Mouse (Mus musculus) intestine, embryonic 16.5 days (tissue): ENCODE measurements around the gene Lsmem1. TPM values are rescaled to one million over a fixed set of nuclear protein-coding genes. Genes with fewer than 3 reads are reported as not detected.
A peak's percentile ranks its signal among the peaks of the same experiment; 100 is the strongest.

Experiments
- ATAC-seq: fragments of 200-750 bp; cut with Nextera tagmentation; 2 replicates; pipeline ENCODE4 v1.8.0; 2017; ENCODE audit warnings: moderate TSS enrichment, moderate library complexity
- H3K27ac ChIP-seq: fragments of 300-500 bp; sonication (generic); 2 replicates; pipeline ENCODE4 v1.5.1; 2014; ENCODE audit warnings: mild to moderate bottlenecking, low read length
- H3K27me3 ChIP-seq: fragments of 300-500 bp; sonication (generic); replicated peaks from 2 replicates; pipeline ENCODE4 v1.6.1; 2014; ENCODE audit warnings: low read length, control low read depth, mixed read lengths; ENCODE audit not compliant: control insufficient read depth, insufficient read depth
- H3K36me3 ChIP-seq: fragments of 300-500 bp; sonication (generic); 2 replicates; pipeline ENCODE4 v1.6.1; 2014; ENCODE audit warnings: low read length, control low read depth; ENCODE audit not compliant: control insufficient read depth, insufficient read depth
- H3K4me1 ChIP-seq: fragments of 300-500 bp; sonication (generic); 2 replicates; pipeline ENCODE4 v1.6.1; 2014; ENCODE audit warnings: low read length, control low read depth, mixed read lengths; ENCODE audit not compliant: control insufficient read depth, insufficient read depth
- H3K4me2 ChIP-seq: fragments of 300-500 bp; sonication (generic); 2 replicates; pipeline ENCODE4 v1.6.1; 2014; ENCODE audit warnings: low read depth, low read length, control low read depth
- H3K4me3 ChIP-seq: fragments of 300-500 bp; sonication (generic); 2 replicates; pipeline ENCODE4 v1.5.1; 2014; ENCODE audit warnings: mild to moderate bottlenecking, low read length
- H3K9ac ChIP-seq: fragments of 300-500 bp; sonication (generic); 2 replicates; pipeline ENCODE4 v1.6.1; 2014; ENCODE audit warnings: low read depth, low read length
- H3K9me3 ChIP-seq: fragments of 300-500 bp; sonication (generic); 2 replicates; pipeline ENCODE4 v1.6.1; 2016; ENCODE audit warnings: low read length, control low read depth; ENCODE audit not compliant: control insufficient read depth
- WGBS: fragments of 180-500 bp; shearing (Covaris S2); extraction: QIAGEN DNeasy Blood & Tissue Kit; methylation state at CpG from one replicate; pipeline ENCODE4 v1.1.7; 2014; 5-methylcytosine and 5-hydroxymethylcytosine counted together
- polyA plus RNA-seq: library from polyadenylated mRNA; unstranded; fragments of >200 nt; fragmentation: Nextera tagmentation; extraction: Ambion mirVana; gene quantifications from 2 replicates; pipeline ENCODE4 v1.2.1, GENCODE M21; 2015

Gene Lsmem1
- polyA plus RNA-seq, 1 experiment from 2014 or later = not detected

DNA sequence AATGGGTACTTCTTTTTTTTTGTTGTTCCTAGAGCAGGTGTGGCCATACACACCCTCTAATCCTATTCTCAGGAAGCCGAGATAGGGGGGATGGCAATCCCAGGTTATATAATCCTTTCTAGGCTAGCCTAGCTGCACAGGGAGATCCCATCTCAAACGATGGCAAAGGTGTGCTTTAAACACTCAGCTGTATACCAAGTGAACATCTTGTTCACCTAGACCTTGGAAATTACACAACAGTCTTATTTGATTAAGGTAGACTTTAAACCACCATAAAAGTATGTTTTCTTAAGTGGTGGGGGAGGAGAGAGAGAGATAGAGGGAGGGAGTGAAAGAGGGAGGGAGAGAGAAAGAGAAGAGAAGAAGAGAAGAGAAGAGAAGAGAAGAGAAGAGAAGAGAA is 38.5 kb downstream of the Lsmem1 start:
- Histone ChIP-seq H3K4me2 (no peak overlapping the region), H3K27ac (no peak overlapping the region), H3K27me3 (no peaks in the 10 kb centered on the region), H3K4me3 (no peak overlapping the region), H3K36me3 (no peaks in the 10 kb centered on the region), H3K9me3 (no peaks in the 10 kb centered on the region), H3K4me1 (no peaks in the 10 kb centered on the region; the same call in 1 of the 2 replicates), H3K9ac (no peak overlapping the region)
- WGBS = 52% methylated on average over 2 of the region's 2 CpGs
- peak; percentile 76 for ATAC-seq

DNA sequence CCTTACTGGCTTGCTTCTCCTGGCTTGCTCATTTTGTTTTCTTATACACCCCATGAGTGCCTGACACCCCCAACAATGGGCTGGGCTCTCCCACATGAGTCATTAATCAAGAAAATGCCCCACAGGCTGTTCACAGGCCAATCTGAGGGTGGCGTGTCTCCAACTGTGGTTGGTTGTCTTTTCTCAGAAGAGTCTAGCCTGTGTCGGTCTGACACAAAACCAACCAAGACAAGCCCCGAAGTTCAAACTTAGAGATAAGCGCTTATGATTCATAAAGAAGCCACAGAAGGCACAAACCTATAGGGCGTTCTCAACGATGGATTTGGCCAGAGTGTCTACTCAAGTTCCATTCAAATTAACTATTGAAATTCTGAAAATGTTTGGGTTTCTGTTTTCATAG is 45.1 kb downstream of the Lsmem1 start:
- Histone ChIP-seq H3K27me3 (no peaks in the 10 kb centered on the region), H3K4me1 (no peaks in the 10 kb centered on the region; the same call in 1 of the 2 replicates), H3K4me3 (no peak overlapping the region), H3K9ac (no peak overlapping the region), H3K27ac (no peak overlapping the region), H3K36me3 (no peaks in the 10 kb centered on the region), H3K4me2 (no peak overlapping the region), H3K9me3 (no peaks in the 10 kb centered on the region)
- 83% methylated on average over 6 of the region's 6 CpGs for WGBS
- ATAC-seq = no peak

DNA sequence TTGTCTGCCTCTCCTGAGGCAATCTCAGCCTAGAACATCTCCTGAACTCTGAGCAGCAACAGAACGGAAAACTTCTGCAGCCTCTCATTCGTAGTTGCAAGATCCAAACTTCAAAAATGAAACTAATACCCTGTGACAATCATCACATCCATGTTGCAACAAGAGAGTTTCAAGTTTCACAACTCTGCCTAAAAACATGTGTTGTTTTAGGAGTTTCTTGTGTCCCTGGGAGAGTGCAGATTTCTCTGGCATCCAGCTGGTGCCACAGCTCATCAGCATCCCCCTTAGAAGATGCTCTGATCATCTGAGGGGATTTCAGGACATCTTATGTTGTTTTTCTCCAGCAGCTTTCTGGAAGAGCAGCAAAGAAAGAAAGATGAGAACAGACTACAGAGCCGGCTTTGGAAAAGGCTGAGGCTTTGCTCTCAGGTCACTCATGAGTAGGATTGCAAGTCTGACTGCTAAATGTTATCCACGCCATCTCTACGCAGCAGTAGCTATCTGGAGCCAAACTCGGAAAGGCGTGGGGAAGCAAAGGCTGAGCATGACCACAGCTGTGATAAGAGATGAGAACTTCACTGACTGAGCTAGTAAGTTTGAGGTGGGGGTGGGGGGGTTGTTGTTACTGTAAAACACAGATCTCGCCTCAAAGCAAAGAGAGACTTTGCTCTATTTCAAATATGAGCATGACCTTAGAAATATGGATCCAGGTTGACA is 46.8 kb downstream of the Lsmem1 start:
- Histone ChIP-seq H3K36me3 (no peaks in the 10 kb centered on the region), H3K4me1 (no peaks in the 10 kb centered on the region), H3K9me3 (no peaks in the 10 kb centered on the region), H3K9ac (no peak overlapping the region), H3K4me3 (no peak overlapping the region), H3K27ac (no peak overlapping the region), H3K27me3 (no peaks in the 10 kb centered on the region), H3K4me2 (no peak overlapping the region)
- ATAC-seq = no peak
- WGBS = 72% methylated on average over 8 of the region's 8 CpGs

DNA sequence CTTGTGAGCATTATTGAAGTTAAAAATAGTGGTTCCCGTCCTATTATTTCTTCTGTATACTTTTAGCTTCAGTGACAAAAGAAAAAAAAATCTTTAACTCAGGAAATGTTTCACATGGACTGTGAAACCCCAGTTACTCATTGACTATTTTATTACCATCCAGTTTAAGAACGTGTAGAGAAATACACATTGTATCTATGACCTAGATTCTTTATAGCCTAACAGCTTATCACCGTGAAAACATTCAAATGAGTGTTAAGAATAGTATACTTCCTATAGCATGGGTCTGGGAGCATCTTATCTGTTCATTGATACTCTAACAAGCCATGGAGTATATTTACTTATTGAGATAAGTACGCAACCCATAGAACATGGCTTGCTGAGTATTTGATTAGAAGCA is 52.0 kb downstream of the Lsmem1 start:
- no peak overlapping the region for H3K9ac ChIP-seq
- ATAC-seq = peak; percentile 96
- H3K9me3 ChIP-seq = no peaks in the 10 kb centered on the region
- H3K4me3 ChIP-seq = no peak overlapping the region
- H3K4me1 ChIP-seq = no peaks in the 10 kb centered on the region
- no peak overlapping the region for H3K4me2 ChIP-seq
- no peaks in the 10 kb centered on the region for H3K36me3 ChIP-seq
- H3K27me3 ChIP-seq = no peaks in the 10 kb centered on the region
- H3K27ac ChIP-seq = no peak overlapping the region
- WGBS = 51% methylated on average over 4 of the region's 4 CpGs

DNA sequence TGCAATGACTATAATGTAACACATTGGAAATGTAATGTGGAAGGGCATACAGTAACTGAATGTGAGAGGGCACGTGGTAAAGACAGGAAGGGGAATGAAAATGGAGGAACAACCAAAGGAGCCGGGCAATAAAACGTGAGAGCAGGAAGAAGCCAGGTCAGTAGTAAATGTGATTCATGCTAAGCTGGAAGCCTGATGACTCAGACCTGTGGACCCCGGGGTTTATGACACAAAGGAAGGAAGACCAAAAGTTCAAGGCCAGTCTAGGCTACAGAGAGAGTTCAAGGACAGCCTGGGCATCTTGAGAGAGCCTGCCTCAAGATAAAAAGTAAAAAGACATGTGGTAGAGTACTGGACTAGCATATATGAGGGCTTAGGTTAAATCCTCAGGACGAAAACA is 52.8 kb downstream of the Lsmem1 start:
- no peaks in the 10 kb centered on the region for H3K36me3 ChIP-seq
- H3K27me3 ChIP-seq = no peaks in the 10 kb centered on the region
- WGBS = 54% methylated on average over 5 of the region's 5 CpGs
- H3K9me3 ChIP-seq = no peaks in the 10 kb centered on the region
- H3K27ac ChIP-seq = peak overlapping the region; percentile 59
- H3K4me3 ChIP-seq = no peak overlapping the region
- H3K9ac ChIP-seq = no peak overlapping the region
- ATAC-seq = peak; percentile 50
- no peaks in the 10 kb centered on the region for H3K4me1 ChIP-seq
- no peak overlapping the region for H3K4me2 ChIP-seq

DNA sequence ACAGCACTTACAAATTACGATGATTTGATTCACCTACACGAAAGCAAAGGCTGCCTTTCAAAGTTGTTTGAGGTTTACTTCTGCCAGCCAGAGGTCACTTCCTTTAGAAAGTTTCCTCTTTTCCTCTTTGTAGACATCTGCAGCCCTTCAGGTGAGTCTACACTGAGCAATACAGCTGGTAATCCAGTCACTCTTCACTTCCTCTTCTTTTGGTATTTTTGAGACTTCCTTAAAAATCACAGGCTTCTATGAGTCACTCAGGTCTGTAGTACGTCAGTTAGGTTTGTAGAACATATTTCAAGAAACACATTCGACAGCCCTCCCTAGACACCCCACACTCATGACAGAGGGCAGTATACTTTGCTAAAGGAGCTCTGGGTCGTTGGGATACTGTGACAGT is 58.6 kb downstream of the Lsmem1 start:
- Histone ChIP-seq H3K27ac (no peak overlapping the region), H3K4me1 (peaks cover 3% of the 10 kb centered on the region; the same call in 1 of the 2 replicates), H3K36me3 (no peaks in the 10 kb centered on the region), H3K27me3 (no peaks in the 10 kb centered on the region), H3K4me2 (no peak overlapping the region), H3K4me3 (no peak overlapping the region), H3K9me3 (no peaks in the 10 kb centered on the region), H3K9ac (no peak overlapping the region)
- no peak for ATAC-seq
- WGBS = 62% methylated on average over 5 of the region's 5 CpGs

DNA sequence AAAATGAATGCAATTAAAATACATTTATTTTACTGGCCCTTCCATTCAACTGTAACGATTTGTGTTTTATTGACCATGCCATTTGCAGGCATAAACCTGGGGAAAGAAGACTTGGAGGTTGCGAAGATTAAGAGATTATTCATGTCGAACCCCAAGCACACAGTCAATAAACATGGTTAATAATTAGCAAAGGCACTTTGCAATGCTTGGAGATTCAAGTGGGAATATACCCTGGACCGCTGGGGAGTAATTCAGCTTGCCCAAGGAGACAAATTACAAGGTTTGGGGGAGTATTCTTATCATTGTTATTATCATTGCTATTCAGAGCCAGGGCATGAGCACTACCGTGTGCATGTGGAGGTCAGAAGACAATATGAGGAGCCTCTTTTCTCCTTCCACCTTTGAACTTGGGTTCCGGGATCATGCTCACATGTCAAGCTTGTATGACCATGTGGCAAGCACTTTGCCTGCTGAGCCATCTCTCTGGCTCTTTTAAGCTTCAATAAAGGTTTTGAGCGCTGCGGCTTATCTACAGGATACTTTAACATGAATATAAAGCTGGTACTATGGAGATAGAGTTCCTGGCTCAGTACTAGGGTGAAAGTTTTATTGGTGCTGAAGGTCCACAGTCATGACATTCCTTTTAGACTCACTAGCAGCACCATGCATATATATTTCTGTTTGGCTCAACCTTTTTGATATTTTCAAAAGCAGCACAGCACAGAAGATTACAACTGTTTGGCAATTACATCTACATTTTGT is 59.6 kb downstream of the Lsmem1 start:
- no peak overlapping the region for H3K4me2 ChIP-seq
- ATAC-seq = peak; percentile 94
- 58% methylated on average over 8 of the region's 8 CpGs for WGBS

DNA sequence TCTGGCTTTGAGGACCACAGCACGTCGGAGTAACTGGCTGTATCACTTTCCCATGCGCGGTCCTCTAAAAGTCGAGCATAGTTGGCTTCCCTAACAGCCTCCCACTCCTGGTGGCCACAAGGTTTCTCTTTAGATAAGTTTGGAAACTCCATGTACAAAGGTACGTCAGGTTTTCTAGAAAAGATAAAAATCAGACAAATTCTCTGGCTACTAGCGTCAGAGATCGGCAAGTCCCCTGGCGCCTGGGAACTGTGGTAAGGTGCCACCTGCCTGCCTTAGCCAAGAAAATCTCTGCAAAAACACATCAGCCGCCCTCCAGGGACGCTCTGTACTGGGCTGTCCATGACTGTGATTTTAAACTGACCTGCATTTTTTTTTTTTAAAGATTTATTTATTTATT is 64.8 kb downstream of the Lsmem1 start:
- Histone ChIP-seq H3K27ac (no peak overlapping the region), H3K4me1 (peaks cover 11% of the 10 kb centered on the region), H3K9ac (no peak overlapping the region), H3K4me2 (peak overlapping the region; percentile 75), H3K4me3 (peak overlapping the region; percentile 59), H3K27me3 (peaks cover 6% of the 10 kb centered on the region; the same call in 1 of the 2 replicates), H3K36me3 (no peaks in the 10 kb centered on the region), H3K9me3 (no peaks in the 10 kb centered on the region)
- ATAC-seq = no peak
- WGBS = 56% methylated on average over 11 of the region's 11 CpGs

More for the DNA sequence above, 59.6 kb downstream of the Lsmem1 start:
- H3K9me3 ChIP-seq = no peaks in the 10 kb centered on the region
- no peak overlapping the region for H3K4me3 ChIP-seq
- H3K4me1 ChIP-seq = peaks cover 3% of the 10 kb centered on the region; the same call in 1 of the 2 replicates
- peak overlapping the region; percentile 49; the same call in 1 of the 2 replicates for H3K27ac ChIP-seq
- no peaks in the 10 kb centered on the region for H3K27me3 ChIP-seq
- H3K36me3 ChIP-seq = no peaks in the 10 kb centered on the region
- no peak overlapping the region for H3K9ac ChIP-seq

DNA sequence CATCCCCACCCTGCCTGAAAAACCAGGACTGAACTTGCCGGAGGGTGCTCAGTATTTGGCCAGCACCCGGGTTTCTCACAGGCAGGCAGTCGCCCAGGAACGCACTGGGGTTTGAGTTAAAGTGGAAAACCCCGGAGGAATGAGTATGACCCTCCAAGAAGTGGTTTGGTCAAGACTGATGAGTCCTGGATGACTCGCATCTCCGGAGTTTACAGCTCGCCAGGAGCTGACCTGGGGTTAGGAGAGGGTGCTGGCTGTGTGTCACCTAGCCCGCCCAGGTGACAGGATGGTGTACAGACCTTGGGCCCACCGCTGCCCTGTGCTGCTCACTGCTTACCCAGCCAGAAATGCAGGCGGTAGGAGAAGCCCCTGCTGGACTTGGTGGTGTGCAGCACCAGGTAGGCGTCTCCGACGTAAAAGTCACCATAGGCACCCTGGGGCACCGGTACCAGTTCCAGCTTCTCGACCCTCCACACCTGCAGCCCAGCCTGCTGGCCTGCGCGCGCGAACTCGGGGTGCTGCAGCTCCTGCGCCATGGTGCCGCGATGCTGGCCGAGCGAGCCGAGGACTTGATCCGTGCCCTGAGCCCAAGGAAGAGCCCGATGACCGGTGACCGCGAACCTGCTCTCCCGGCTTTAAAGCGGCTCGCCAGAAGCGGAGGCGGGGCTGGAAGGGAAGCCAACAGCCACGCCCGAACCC is 65.6 kb downstream of the Lsmem1 start, which contains the start of gene Scin:
Gene Scin, minus strand, starts transcription at position 656 of the 699 bp plus-strand sequence.
- 1% methylated on average over 39 of the region's 39 CpGs for WGBS
- Histone ChIP-seq H3K9ac (peak within 1 kb of the TSS; percentile 70), H3K4me2 (peak within 1 kb of the TSS; percentile 75), H3K27ac (no peak within 1 kb of the TSS), H3K36me3 (no peaks in the 10 kb centered on the region), H3K27me3 (peaks cover 6% of the 10 kb centered on the region; the same call in 1 of the 2 replicates), H3K9me3 (no peaks in the 10 kb centered on the region), H3K4me1 (peaks cover 11% of the 10 kb centered on the region), H3K4me3 (peak within 1 kb of the TSS; percentile 59)
- ATAC-seq = peak; percentile 80
